Mouse (Mus musculus): ENCODE data around the gene Blvrb.

DNA sequence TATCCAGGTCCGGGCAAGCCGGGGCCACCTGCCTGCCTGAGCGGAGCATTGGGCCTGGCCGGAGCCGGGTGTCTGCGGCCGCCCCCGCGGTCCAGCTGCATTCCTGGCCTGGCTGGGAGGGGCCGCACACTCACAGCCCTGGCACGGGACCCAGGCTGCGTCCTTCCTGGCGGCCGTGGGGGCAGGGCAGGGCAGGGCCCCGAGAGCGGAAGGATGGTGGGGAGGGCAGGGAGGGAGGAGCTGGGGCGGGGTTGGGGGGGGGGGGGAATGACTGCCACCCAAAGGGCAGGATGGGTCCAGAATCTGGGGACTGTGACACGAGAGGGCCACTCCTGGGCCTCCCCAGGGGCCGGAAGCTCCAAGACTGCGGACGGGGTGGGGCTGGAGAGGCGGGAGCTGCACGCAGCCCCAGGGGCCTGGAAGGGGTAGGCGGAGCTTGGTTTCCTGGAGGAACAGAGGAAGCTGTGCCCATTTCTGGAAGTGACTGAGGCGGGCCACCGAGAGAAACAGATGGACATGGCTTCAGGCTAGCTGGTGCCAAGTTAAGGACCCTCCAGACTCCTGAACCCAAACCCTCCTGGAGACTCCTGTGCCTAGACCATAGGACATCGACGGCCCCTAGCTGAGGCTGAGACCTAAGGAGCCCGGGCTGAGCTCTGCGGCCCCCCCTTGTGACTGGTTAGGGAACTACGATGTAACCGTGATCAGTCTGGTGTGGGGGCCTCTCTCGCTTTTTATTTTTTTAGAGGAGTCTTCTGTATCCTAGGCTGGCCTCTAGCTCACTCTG, 43.0 kb downstream of the Blvrb start:
- TF ChIP-seq CTCF (IDR thresholded peaks at IDR 0.05; ENCODE audit: borderline replicate concordance, extremely low read depth, insufficient read depth, insufficient read length) (peak; percentile 59), POLR2A (IDR thresholded peaks at IDR 0.05; ENCODE audit: borderline replicate concordance, extremely low read depth, insufficient read depth, insufficient read length, poor library complexity, severe bottlenecking) (no peak)

All from brain, embryonic 14.5 days (tissue).